Mouse (Mus musculus): ENCODE measurements around the gene Clpx. TPM values are rescaled to one million over a fixed set of nuclear protein-coding genes. Genes with fewer than 3 reads are reported as not detected.

Gene Clpx
- polyA plus RNA-seq, 1 experiment from 2014 or later = 47.9 TPM

GRCm38 (mm10) chr9:65356561-65356960 lies 62.5 kb downstream of the Clpx start:
- no peak for DNase-seq (ENCODE audit: low spot score)
- no peak for TF ChIP-seq EP300 (optimal IDR thresholded peaks at IDR 0.05)
- TF ChIP-seq CTCF (IDR thresholded peaks at IDR 0.05; ENCODE audit: low read depth) = no peak
- no peak for ATAC-seq (ENCODE audit: low FRiP score, low TSS enrichment)
- 85% methylated on average over 7 of the region's 7 CpGs for WGBS
- peaks cover 26% of the 10 kb centered on the region for H3K36me3 ChIP-seq (ENCODE audit: control insufficient read depth, insufficient read depth, low read length)
- H3K9ac ChIP-seq (ENCODE audit: low read length) = no peak overlapping the region
- H3K9me3 ChIP-seq (ENCODE audit: control insufficient read depth, low read length) = no peaks in the 10 kb centered on the region
- no peak overlapping the region for H3K4me3 ChIP-seq (ENCODE audit: low read depth, low read length)
- no peaks in the 10 kb centered on the region for H3K27me3 ChIP-seq (ENCODE audit: control insufficient read depth, insufficient read depth, low read length)
- H3K4me2 ChIP-seq (replicated peaks; ENCODE audit: low read depth) = no peak overlapping the region
- no peak overlapping the region for H3K27ac ChIP-seq (replicated peaks)
- H3K4me1 ChIP-seq (replicated peaks; ENCODE audit: control insufficient read depth, insufficient read depth) = no peaks in the 10 kb centered on the region

GRCm38 (mm10) chr9:65356971-65357370 lies 62.9 kb downstream of the Clpx start:
- no peaks in the 10 kb centered on the region for H3K27me3 ChIP-seq (ENCODE audit: control insufficient read depth, insufficient read depth, low read length)
- no peak overlapping the region for H3K4me3 ChIP-seq (ENCODE audit: low read depth, low read length)
- no peaks in the 10 kb centered on the region for H3K4me1 ChIP-seq (replicated peaks; ENCODE audit: control insufficient read depth, insufficient read depth)
- H3K9me3 ChIP-seq (ENCODE audit: control insufficient read depth, low read length) = no peaks in the 10 kb centered on the region
- ATAC-seq (ENCODE audit: low FRiP score, low TSS enrichment) (no peak), DNase-seq (ENCODE audit: low spot score) (no peak)
- no peak overlapping the region for H3K4me2 ChIP-seq (replicated peaks; ENCODE audit: low read depth)
- H3K36me3 ChIP-seq (ENCODE audit: control insufficient read depth, insufficient read depth, low read length) = peaks cover 26% of the 10 kb centered on the region
- TF ChIP-seq CTCF (IDR thresholded peaks at IDR 0.05; ENCODE audit: low read depth) (no peak), EP300 (optimal IDR thresholded peaks at IDR 0.05) (no peak)
- H3K27ac ChIP-seq (replicated peaks) = no peak overlapping the region
- 98% methylated on average over 2 of the region's 2 CpGs for WGBS
- no peak overlapping the region for H3K9ac ChIP-seq (ENCODE audit: low read length)

- TF ChIP-seq CTCF (IDR thresholded peaks at IDR 0.05; ENCODE audit: low read depth) (no peak), EP300 (optimal IDR thresholded peaks at IDR 0.05) (no peak)
- H3K27me3 ChIP-seq (ENCODE audit: control insufficient read depth, insufficient read depth, low read length) = no peaks in the 10 kb centered on the region
- H3K36me3 ChIP-seq (ENCODE audit: control insufficient read depth, insufficient read depth, low read length) = peaks cover 26% of the 10 kb centered on the region
- DNase-seq (ENCODE audit: low spot score) (no peak), ATAC-seq (ENCODE audit: low FRiP score, low TSS enrichment) (no peak)
- no peak overlapping the region for H3K4me3 ChIP-seq (ENCODE audit: low read depth, low read length)
- H3K27ac ChIP-seq (replicated peaks) = no peak overlapping the region
- H3K9me3 ChIP-seq (ENCODE audit: control insufficient read depth, low read length) = no peaks in the 10 kb centered on the region
- H3K4me1 ChIP-seq (replicated peaks; ENCODE audit: control insufficient read depth, insufficient read depth) = no peaks in the 10 kb centered on the region
- no peak overlapping the region for H3K4me2 ChIP-seq (replicated peaks; ENCODE audit: low read depth)
- 72% methylated on average over 1 of the region's 1 CpGs for WGBS
- H3K9ac ChIP-seq (ENCODE audit: low read length) = no peak overlapping the region
These were observed 65.0 kb downstream of the Clpx start for GRCm38 (mm10) chr9:65358956-65359480.

- no peak for TF ChIP-seq CTCF (IDR thresholded peaks at IDR 0.05; ENCODE audit: low read depth)
- no peak within 1 kb of the TSS for H3K4me3 ChIP-seq (ENCODE audit: low read depth, low read length)
- H3K27me3 ChIP-seq (ENCODE audit: control insufficient read depth, insufficient read depth, low read length) = no peaks in the 10 kb centered on the region
- H3K36me3 ChIP-seq (ENCODE audit: control insufficient read depth, insufficient read depth, low read length) = peaks cover 23% of the 10 kb centered on the region
- H3K4me1 ChIP-seq (replicated peaks; ENCODE audit: control insufficient read depth, insufficient read depth) = no peaks in the 10 kb centered on the region
- ATAC-seq (ENCODE audit: low FRiP score, low TSS enrichment) (no peak), DNase-seq (ENCODE audit: low spot score) (no peak)
- H3K9ac ChIP-seq (ENCODE audit: low read length) = no peak within 1 kb of the TSS
- no peaks in the 10 kb centered on the region for H3K9me3 ChIP-seq (ENCODE audit: control insufficient read depth, low read length)
- WGBS = 59% methylated on average over 16 of the region's 16 CpGs
- H3K27ac ChIP-seq (replicated peaks) = no peak within 1 kb of the TSS
- no peak within 1 kb of the TSS for H3K4me2 ChIP-seq (replicated peaks; ENCODE audit: low read depth)
These were observed 66.8 kb downstream of the Clpx start, which contains the start of gene Ubap1l for GRCm38 (mm10) chr9:65360641-65361448. Gene Ubap1l, plus strand, starts transcription at chr9:65361041.

GRCm38 (mm10) chr9:65363684-65364083 lies 69.6 kb downstream of the Clpx start:
- H3K9me3 ChIP-seq (ENCODE audit: control insufficient read depth, low read length) = no peaks in the 10 kb centered on the region
- no peak overlapping the region for H3K27ac ChIP-seq (replicated peaks)
- peaks cover 14% of the 10 kb centered on the region for H3K36me3 ChIP-seq (ENCODE audit: control insufficient read depth, insufficient read depth, low read length)
- DNase-seq (ENCODE audit: low spot score) (no peak), ATAC-seq (ENCODE audit: low FRiP score, low TSS enrichment) (no peak)
- no peak overlapping the region for H3K9ac ChIP-seq (ENCODE audit: low read length)
- H3K4me3 ChIP-seq (ENCODE audit: low read depth, low read length) = no peak overlapping the region
- no peaks in the 10 kb centered on the region for H3K27me3 ChIP-seq (ENCODE audit: control insufficient read depth, insufficient read depth, low read length)
- TF ChIP-seq CTCF (IDR thresholded peaks at IDR 0.05; ENCODE audit: low read depth) (no peak), EP300 (optimal IDR thresholded peaks at IDR 0.05) (no peak)
- H3K4me1 ChIP-seq (replicated peaks; ENCODE audit: control insufficient read depth, insufficient read depth) = no peaks in the 10 kb centered on the region
- 32% methylated on average over 9 of the region's 9 CpGs for WGBS
- no peak overlapping the region for H3K4me2 ChIP-seq (replicated peaks; ENCODE audit: low read depth)

- no peak for TF ChIP-seq CTCF (IDR thresholded peaks at IDR 0.05; ENCODE audit: low read depth)
- no peak for TF ChIP-seq EP300 (optimal IDR thresholded peaks at IDR 0.05)
- H3K4me3 ChIP-seq (ENCODE audit: low read depth, low read length) = no peak overlapping the region
- ATAC-seq (ENCODE audit: low FRiP score, low TSS enrichment) = no peak
- no peak for DNase-seq (ENCODE audit: low spot score)
- no peaks in the 10 kb centered on the region for H3K9me3 ChIP-seq (ENCODE audit: control insufficient read depth, low read length)
- H3K27me3 ChIP-seq (ENCODE audit: control insufficient read depth, insufficient read depth, low read length) = no peaks in the 10 kb centered on the region
- no peak overlapping the region for H3K9ac ChIP-seq (ENCODE audit: low read length)
- no peak overlapping the region for H3K27ac ChIP-seq (replicated peaks)
- H3K36me3 ChIP-seq (ENCODE audit: control insufficient read depth, insufficient read depth, low read length) = no peaks in the 10 kb centered on the region; the same call in 1 of the 2 replicates
- H3K4me2 ChIP-seq (replicated peaks; ENCODE audit: low read depth) = no peak overlapping the region
- 81% methylated on average over 7 of the region's 7 CpGs for WGBS
- no peaks in the 10 kb centered on the region for H3K4me1 ChIP-seq (replicated peaks; ENCODE audit: control insufficient read depth, insufficient read depth)
These were observed 71.7 kb downstream of the Clpx start for GRCm38 (mm10) chr9:65365721-65366120.

Data from stomach, postnatal 0 days (tissue).